Mouse (Mus musculus) CH12.LX (cell line): ENCODE results near the gene Mta2. TPM values are rescaled to one million over a fixed set of nuclear protein-coding genes. Genes with fewer than 3 reads are reported as not detected.

Experiments
- DNase-seq: peaks from one replicate; pipeline ENCODE4 v3.0.0-alpha.2; 2013; ENCODE audit errors: extremely low read depth
- H3K27ac ChIP-seq: 2 replicates; pipeline ENCODE4 v1.5.1; 2012; ENCODE audit warnings: low read depth, mild to moderate bottlenecking, control low read depth, moderate library complexity; ENCODE audit not compliant: insufficient read depth
- H3K27me3 ChIP-seq: replicated peaks from 2 replicates; pipeline ENCODE3; 2012; ENCODE audit warnings: inconsistent platforms
- H3K36me3 ChIP-seq, 2 experiments: replicated peaks in 1 of 2; 2 replicates each; pipeline versions ENCODE3 to v1.6.1; 2012; ENCODE audit warnings: inconsistent platforms in 1 of 2, low read length in 1 of 2, mild to moderate bottlenecking in 1 of 2, mixed read lengths in 1 of 2, moderate library complexity in 1 of 2; ENCODE audit not compliant: control insufficient read depth in 1 of 2, insufficient read depth in 1 of 2
- H3K4me1 ChIP-seq, 2 experiments: 2 replicates each; pipeline ENCODE4 v1.6.1; 2012; ENCODE audit warnings: inconsistent platforms in 1 of 2, moderate library complexity in 1 of 2; ENCODE audit not compliant: insufficient read depth in 2 of 2, control insufficient read depth in 1 of 2
- H3K4me2 ChIP-seq: 2 replicates; pipeline ENCODE4 v1.6.1; 2012; ENCODE audit warnings: low read depth, mild to moderate bottlenecking, control low read depth; ENCODE audit not compliant: poor library complexity, insufficient read depth, severe bottlenecking
- H3K4me3 ChIP-seq, 3 experiments: fragments of 150-350 bp in 1 of 3; sonication (generic) in 1 of 3; replicated peaks in 1 of 3; 2 replicates each; pipeline versions ENCODE3 to v1.5.1; 2011 to 2012; ENCODE audit warnings: low read depth in 2 of 3, low read length in 2 of 3, mild to moderate bottlenecking in 2 of 3, moderate library complexity in 2 of 3, control low read depth in 1 of 3, improper control_type of control experiment in 1 of 3, inconsistent platforms in 1 of 3, mixed read lengths in 1 of 3; ENCODE audit not compliant: poor library complexity in 1 of 3
- H3K79me2 ChIP-seq: replicated peaks from 2 replicates; pipeline ENCODE4 v1.6.1; 2012; ENCODE audit warnings: mild to moderate bottlenecking, moderate library complexity; ENCODE audit not compliant: control insufficient read depth, poor library complexity, insufficient read depth, severe bottlenecking; ENCODE audit errors: extremely low read depth
- H3K9ac ChIP-seq: 2 replicates; pipeline ENCODE4 v1.6.1; 2012; ENCODE audit warnings: low read depth, mild to moderate bottlenecking, control low read depth, moderate library complexity; ENCODE audit not compliant: insufficient read depth
- H3K9me3 ChIP-seq: replicated peaks from 2 replicates; pipeline ENCODE3; 2012; ENCODE audit warnings: low read length, inconsistent platforms, mixed read lengths
- CHD1 ChIP-seq: IDR thresholded peaks from 2 replicates; pipeline ENCODE4 v1.6.1; 2012; ENCODE audit warnings: low read depth, low read length, improper control_type of control experiment, inconsistent platforms
- CHD2 ChIP-seq: IDR thresholded peaks from 2 replicates; pipeline ENCODE4 v1.6.1; 2011; ENCODE audit warnings: low read length, improper control_type of control experiment
- E2F4 ChIP-seq: IDR thresholded peaks from 2 replicates; pipeline ENCODE4 v1.6.1; 2011; ENCODE audit warnings: low read depth, low read length, improper control_type of control experiment; ENCODE audit not compliant: insufficient replicate concordance
- GABPA ChIP-seq: IDR thresholded peaks from 2 replicates; pipeline ENCODE4 v1.6.1; 2012; ENCODE audit warnings: low read depth, low read length, improper control_type of control experiment, inconsistent platforms; ENCODE audit not compliant: insufficient replicate concordance
- HCFC1 ChIP-seq: IDR thresholded peaks from 2 replicates; pipeline ENCODE4 v1.6.1; 2012; ENCODE audit warnings: low read depth, mild to moderate bottlenecking, inconsistent platforms, low read length, improper control_type of control experiment
- JUND ChIP-seq: conservative IDR thresholded peaks from 2 replicates; pipeline ENCODE4 v1.6.1; 2011; ENCODE audit warnings: low read depth, low read length, improper control_type of control experiment
- MAFK ChIP-seq: IDR thresholded peaks from 2 replicates; pipeline ENCODE4 v1.6.1; 2011; ENCODE audit warnings: low read length, improper control_type of control experiment; ENCODE audit not compliant: insufficient replicate concordance
- MAX ChIP-seq: IDR thresholded peaks from 2 replicates; pipeline ENCODE4 v1.6.1; 2011; ENCODE audit warnings: low read length, improper control_type of control experiment
- MYC ChIP-seq: IDR thresholded peaks from 2 replicates; pipeline ENCODE4 v1.6.1; 2011; ENCODE audit warnings: low read depth, mild to moderate bottlenecking, improper control_type of control experiment, low read length
- NRF1 ChIP-seq: IDR thresholded peaks from 2 replicates; pipeline ENCODE4 v1.6.1; 2014; ENCODE audit warnings: low read depth, mild to moderate bottlenecking, inconsistent platforms, low read length, improper control_type of control experiment, moderate library complexity
- PAX5 ChIP-seq: IDR thresholded peaks from 2 replicates; pipeline ENCODE4 v1.6.1; 2012; ENCODE audit warnings: low read length, inconsistent platforms, mixed read lengths
- POLR2A ChIP-seq: IDR thresholded peaks from 2 replicates; pipeline ENCODE4 v1.6.1; 2011; ENCODE audit warnings: low read depth, mild to moderate bottlenecking, improper control_type of control experiment, low read length
- SIN3A ChIP-seq: IDR thresholded peaks from 2 replicates; pipeline ENCODE4 v1.6.1; 2012; ENCODE audit warnings: low read length, improper control_type of control experiment, inconsistent platforms
- SMC3 ChIP-seq: IDR thresholded peaks from 2 replicates; pipeline ENCODE4 v1.6.1; 2011; ENCODE audit warnings: low read depth, low read length, improper control_type of control experiment
- TBP ChIP-seq: conservative IDR thresholded peaks from 2 replicates; pipeline ENCODE4 v1.6.1; 2011; ENCODE audit warnings: low read depth, low read length, improper control_type of control experiment
- TCF12 ChIP-seq: IDR thresholded peaks from 2 replicates; pipeline ENCODE4 v1.6.1; 2014; ENCODE audit warnings: low read depth, mild to moderate bottlenecking, inconsistent platforms, low read length, improper control_type of control experiment
- UBTF ChIP-seq: IDR thresholded peaks from 2 replicates; pipeline ENCODE4 v1.6.1; 2012; ENCODE audit warnings: low read depth, mild to moderate bottlenecking, inconsistent platforms, low read length, improper control_type of control experiment, moderate library complexity
- USF2 ChIP-seq: conservative IDR thresholded peaks from 2 replicates; pipeline ENCODE4 v1.6.1; 2011; ENCODE audit warnings: low read depth, low read length, improper control_type of control experiment
- ZMIZ1 ChIP-seq: IDR thresholded peaks from 2 replicates; pipeline ENCODE4 v1.6.1; 2012; ENCODE audit warnings: low read depth, mild to moderate bottlenecking, inconsistent platforms, low read length, improper control_type of control experiment
- dilution Hi-C: fragments of 300-500 bp; cut with MboI; formaldehyde crosslinking; loops from 2 replicates; pipeline ENCODE4 v1.14.3; 2020; ENCODE audit warnings: low sequenced_read_pairs; ENCODE audit not compliant: extremely low pct_unique_long_range_greater_than_20kb, extremely low pct_ligation_motif_present
- in situ Hi-C: fragments of 300-500 bp; cut with MboI; formaldehyde crosslinking; loops from 3 replicates; pipeline ENCODE4 v1.14.3; 2019; ENCODE audit warnings: low sequenced_read_pairs, low pct_ligation_motif_present, low pct_unique_long_range_greater_than_20kb, mixed read lengths
- polyA plus RNA-seq: library from polyadenylated mRNA; unstranded; fragments of >175 nt; gene quantifications from 2 replicates; pipeline ENCODE4 v1.2.1, GENCODE M21; 2012; ENCODE audit warnings: low read depth; ENCODE audit not compliant: insufficient read length
- total RNA-seq, 2 experiments: library from RNA; depleted of rRNA; stranded (reverse); fragments of 300-350 nt in 1 of 2; fragments of >200 nt in 1 of 2; gene quantifications; 2 replicates each; pipeline ENCODE4 v1.2.3; 2012 to 2014

Mta2 gene
- total and polyA plus RNA-seq, 3 experiments = 115 to 162 (median 131) TPM

DNA sequence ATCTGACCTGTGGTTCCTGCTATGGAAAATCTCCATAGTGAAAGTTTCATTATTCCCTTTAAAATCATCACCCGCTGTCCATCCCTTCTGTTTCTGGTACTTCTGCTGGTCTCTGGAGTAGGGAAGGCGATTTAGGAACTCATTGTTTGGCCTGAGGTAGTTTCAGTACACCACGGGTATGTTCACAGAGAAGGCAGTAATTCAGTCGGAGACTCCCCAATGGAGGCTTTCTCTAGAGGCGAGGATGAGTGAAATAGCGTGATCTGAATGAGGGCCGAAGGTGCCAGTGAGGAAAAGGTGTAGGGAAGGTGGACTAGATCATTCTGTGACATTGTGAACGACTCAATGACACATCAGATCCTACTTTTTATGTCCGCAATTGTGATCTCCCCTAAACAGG is 12.5 kb downstream of the Mta2 start:
- Histone ChIP-seq H3K79me2 (peaks cover 48% of the 10 kb centered on the region), H3K27me3 (no peaks in the 10 kb centered on the region), H3K9me3 (no peaks in the 10 kb centered on the region), H3K4me1 (peaks cover 4 to 35% of the 10 kb centered on the region in 2 experiments), H3K4me2 (peak overlapping the region; percentile 99), H3K36me3 (peaks cover 43 to 71% of the 10 kb centered on the region in 2 experiments), H3K9ac (peak overlapping the region; percentile 95), H3K27ac (peak overlapping the region; percentile 70), H3K4me3 (peak overlapping the region; percentile 67 to 85 (median 82))
- in situ Hi-C loops = no loop called here
- no peak for DNase-seq
- no peak for TF ChIP-seq MAX
- dilution Hi-C loops = no loop called here

DNA sequence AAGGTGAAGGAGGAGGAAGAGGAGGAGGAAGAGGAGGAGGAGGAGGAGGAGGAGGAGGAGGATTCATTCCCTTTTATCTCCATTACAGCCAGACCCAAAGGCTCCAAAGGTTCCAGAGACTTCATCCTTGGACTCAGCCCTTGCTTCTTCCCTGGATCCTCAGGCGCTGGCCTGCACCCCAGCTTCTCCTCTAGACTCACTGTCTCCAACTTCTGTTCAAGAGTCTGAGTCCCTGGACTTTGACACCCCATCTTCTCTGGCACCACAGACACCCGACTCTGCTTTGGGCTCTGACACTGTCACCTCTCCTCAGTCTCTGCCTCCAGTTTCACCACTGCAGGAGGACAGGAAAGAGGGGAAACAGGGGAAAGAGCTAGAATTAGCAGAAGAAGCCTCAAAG is 20.6 kb downstream of the Mta2 start:
- H3K36me3 ChIP-seq = peaks cover 75 to 86% of the 10 kb centered on the region in 2 experiments
- DNase-seq = no peak
- H3K4me3 ChIP-seq = no peak overlapping the region
- H3K4me1 ChIP-seq = peaks cover 3 to 22% of the 10 kb centered on the region in 2 experiments; a peak in 3 of 4 replicates
- peaks cover 39% of the 10 kb centered on the region for H3K79me2 ChIP-seq
- in situ Hi-C loops (no loop called here), dilution Hi-C loops (no loop called here)
- TF ChIP-seq MAFK = no peak
- TF ChIP-seq MAX = no peak
- no peak for TF ChIP-seq POLR2A
- no peak for TF ChIP-seq USF2
- no peak for TF ChIP-seq TCF12
- no peak for TF ChIP-seq NRF1
- no peak for TF ChIP-seq CHD1
- no peak for TF ChIP-seq ZMIZ1
- H3K27ac ChIP-seq = no peak overlapping the region
- H3K4me2 ChIP-seq = no peak overlapping the region
- H3K9ac ChIP-seq = no peak overlapping the region
- H3K27me3 ChIP-seq = no peaks in the 10 kb centered on the region
- no peaks in the 10 kb centered on the region for H3K9me3 ChIP-seq

DNA sequence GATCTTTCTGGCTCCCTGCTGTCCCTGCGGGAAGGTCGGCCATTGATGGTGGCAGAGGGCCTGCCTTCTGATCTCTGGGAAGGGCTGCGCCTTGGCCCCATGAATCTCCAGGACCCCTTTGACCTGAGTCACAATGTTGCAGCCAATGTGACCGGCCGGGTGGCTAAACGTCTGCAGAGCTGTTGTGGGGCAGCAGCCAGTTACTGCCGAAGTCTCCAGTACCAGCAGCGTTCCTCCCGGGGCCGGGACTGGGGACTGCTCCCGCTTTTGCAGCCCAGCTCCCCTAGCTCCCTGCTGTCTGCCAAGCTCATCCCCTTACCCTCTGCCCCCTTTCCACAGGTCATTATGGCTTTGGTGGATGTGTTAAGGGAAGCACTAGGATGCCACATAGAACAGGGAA is 23.4 kb downstream of the Mta2 start:
- Histone ChIP-seq H3K4me3 (no peak overlapping the region), H3K27ac (no peak overlapping the region)

More for the DNA sequence above, 23.4 kb downstream of the Mta2 start:
- no peak overlapping the region for H3K9ac ChIP-seq
- H3K36me3 ChIP-seq = peaks cover 70 to 81% of the 10 kb centered on the region in 2 experiments
- H3K79me2 ChIP-seq = peaks cover 46% of the 10 kb centered on the region
- TF ChIP-seq HCFC1 = no peak
- no peak for TF ChIP-seq SMC3
- no peak for TF ChIP-seq PAX5
- TF ChIP-seq JUND = no peak
- TF ChIP-seq UBTF = no peak
- TF ChIP-seq CHD2 = no peak
- no peak for TF ChIP-seq MYC
- TF ChIP-seq SIN3A = no peak
- no peak for TF ChIP-seq E2F4
- TF ChIP-seq TBP = no peak
- TF ChIP-seq POLR2A = no peak
- no peak for TF ChIP-seq GABPA
- H3K4me2 ChIP-seq = no peak overlapping the region
- no peak for DNase-seq
- dilution Hi-C loops = no loop called here
- in situ Hi-C loops = no loop called here
- no peaks in the 10 kb centered on the region for H3K27me3 ChIP-seq
- H3K9me3 ChIP-seq = no peaks in the 10 kb centered on the region
- H3K4me1 ChIP-seq = peaks cover 7 to 30% of the 10 kb centered on the region in 2 experiments; a peak in 3 of 4 replicates
